Mouse (Mus musculus): ENCODE data around the gene Fxr2.

Gene Fxr2

DNA sequence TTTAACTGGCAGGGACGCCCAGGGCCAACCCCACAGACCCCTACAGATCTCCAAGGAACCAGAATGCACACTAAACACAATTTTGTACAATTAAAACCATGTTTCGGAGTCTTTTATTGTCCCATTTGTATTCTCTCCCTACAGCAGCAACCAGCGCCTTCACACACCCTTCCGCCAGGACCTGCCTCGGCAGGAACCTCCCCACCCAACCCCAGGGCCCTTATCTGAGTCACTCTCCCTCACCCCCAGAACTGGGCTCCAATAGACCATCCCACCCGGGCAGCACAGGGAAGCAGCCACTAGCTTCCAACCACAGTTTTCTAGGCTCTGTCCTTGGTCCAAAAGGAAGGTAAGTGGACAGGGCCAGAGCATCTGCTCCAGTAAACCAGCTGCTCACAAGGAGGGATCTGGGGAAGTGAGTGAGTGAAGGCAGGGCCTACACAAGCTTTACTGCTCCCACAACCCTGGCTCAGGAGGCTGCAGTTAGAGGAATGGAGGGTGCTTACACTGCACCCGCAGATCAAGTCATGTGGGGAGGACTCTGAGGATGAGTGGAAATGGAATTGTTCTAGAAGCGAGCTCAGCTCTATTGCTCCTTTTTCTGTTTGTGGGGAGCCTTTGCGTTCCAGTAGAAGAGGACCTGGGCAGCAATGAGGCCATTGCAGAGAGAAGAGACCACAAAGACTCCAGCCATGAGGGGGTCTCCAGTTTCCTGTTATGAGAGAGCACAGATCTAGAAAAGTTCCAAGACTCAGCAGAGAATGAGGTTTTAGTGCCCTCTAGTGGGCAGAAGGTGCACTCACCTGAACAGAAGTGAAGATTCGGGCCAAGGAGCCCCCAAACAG, 24.0 kb downstream of the Fxr2 start:
- no peaks in the 10 kb centered on the region for H3K27me3 ChIP-seq (ENCODE audit: insufficient read depth, low read length)
- peak; percentile 80 for TF ChIP-seq CTCF (conservative IDR thresholded peaks at IDR 0.05; ENCODE audit: low read length)
- TF ChIP-seq NANOG (IDR thresholded peaks at IDR 0.05; ENCODE audit: borderline replicate concordance, low read length), result no peak
- no peak for TF ChIP-seq POU5F1 (IDR thresholded peaks at IDR 0.05; ENCODE audit: borderline replicate concordance, low read length)
- H3K4me3 ChIP-seq (replicated peaks; ENCODE audit: low read length), result peak overlapping the region; percentile 84
- H3K9me3 ChIP-seq (ENCODE audit: low read length), result no peaks in the 10 kb centered on the region
- peaks cover 78% of the 10 kb centered on the region for H3K36me3 ChIP-seq (ENCODE audit: insufficient read depth, low read length)
- peaks cover 94% of the 10 kb centered on the region for H3K4me1 ChIP-seq (replicated peaks; ENCODE audit: low read depth, low read length)

DNA sequence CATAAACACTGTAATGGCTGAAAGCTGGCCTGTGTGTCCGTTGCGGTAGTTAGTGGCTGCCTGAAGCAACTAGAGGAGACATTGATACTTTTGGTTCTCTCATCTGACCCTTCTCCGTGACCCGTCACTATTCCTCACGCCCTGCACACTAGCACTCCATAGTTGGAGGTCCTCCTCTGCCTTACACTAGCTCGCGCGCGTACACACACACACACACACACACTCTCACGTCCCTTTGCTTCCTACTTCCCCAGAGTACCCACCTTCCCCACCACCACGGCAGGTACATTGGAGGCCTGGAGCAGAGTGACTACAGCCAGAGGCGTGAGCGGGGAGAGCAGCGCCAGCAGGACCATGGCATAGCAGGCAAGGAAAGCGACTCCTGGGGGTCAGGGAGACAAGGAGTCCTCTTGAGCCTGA, 24.7 kb downstream of the Fxr2 start:
- peaks cover 87% of the 10 kb centered on the region for H3K4me1 ChIP-seq (replicated peaks; ENCODE audit: low read depth, low read length)
- peaks cover 72% of the 10 kb centered on the region for H3K36me3 ChIP-seq (ENCODE audit: insufficient read depth, low read length)
- H3K9me3 ChIP-seq (ENCODE audit: low read length), result no peaks in the 10 kb centered on the region
- H3K4me3 ChIP-seq (replicated peaks; ENCODE audit: low read length), result peak overlapping the region; percentile 84
- TF ChIP-seq NANOG (IDR thresholded peaks at IDR 0.05; ENCODE audit: borderline replicate concordance, low read length), result no peak
- no peak for TF ChIP-seq POU5F1 (IDR thresholded peaks at IDR 0.05; ENCODE audit: borderline replicate concordance, low read length)
- no peak for TF ChIP-seq CTCF (conservative IDR thresholded peaks at IDR 0.05; ENCODE audit: low read length)
- H3K27me3 ChIP-seq (ENCODE audit: insufficient read depth, low read length), result no peaks in the 10 kb centered on the region

DNA sequence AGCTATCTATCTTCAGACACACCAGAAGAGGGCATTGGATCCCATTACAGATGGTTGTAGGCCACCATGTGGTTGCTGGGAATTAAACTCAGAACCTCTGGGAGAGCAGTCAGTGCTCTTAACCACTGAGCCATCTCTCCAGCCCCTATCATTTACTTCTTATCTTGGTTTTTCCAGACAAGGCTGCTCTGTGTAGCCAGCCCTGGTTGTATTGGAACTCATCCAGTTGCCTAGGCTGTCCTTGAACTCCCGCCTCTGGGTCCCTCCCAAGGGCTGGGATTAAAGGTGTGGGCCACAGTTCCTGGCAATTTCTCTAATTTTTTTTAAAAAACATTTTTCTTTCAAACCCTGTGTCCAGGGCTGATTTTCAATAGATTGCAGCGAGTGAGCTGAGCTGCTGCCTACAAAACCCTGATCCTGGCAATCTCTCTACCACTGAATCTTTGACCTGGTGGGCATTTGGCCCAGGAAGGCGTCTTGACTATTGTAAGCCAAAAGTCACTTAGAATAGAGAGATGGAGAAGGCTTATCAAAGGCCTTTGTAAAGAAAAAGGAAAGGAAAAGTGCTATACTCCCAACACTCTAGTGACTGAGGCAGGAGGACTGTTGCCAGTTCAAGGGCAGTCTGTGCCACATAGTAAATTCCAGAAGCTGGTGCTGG, 28.6 kb downstream of the Fxr2 start:
- TF ChIP-seq CTCF (conservative IDR thresholded peaks at IDR 0.05; ENCODE audit: low read length), result no peak
- TF ChIP-seq NANOG (IDR thresholded peaks at IDR 0.05; ENCODE audit: borderline replicate concordance, low read length), result no peak
- no peak for TF ChIP-seq POU5F1 (IDR thresholded peaks at IDR 0.05; ENCODE audit: borderline replicate concordance, low read length)
- Histone ChIP-seq H3K9me3 (ENCODE audit: low read length) (no peaks in the 10 kb centered on the region), H3K27me3 (ENCODE audit: insufficient read depth, low read length) (no peaks in the 10 kb centered on the region), H3K36me3 (ENCODE audit: insufficient read depth, low read length) (peaks cover 71% of the 10 kb centered on the region), H3K4me3 (replicated peaks; ENCODE audit: low read length) (peak overlapping the region; percentile 82), H3K4me1 (replicated peaks; ENCODE audit: low read depth, low read length) (peaks cover 85% of the 10 kb centered on the region)

- H3K4me1 ChIP-seq (replicated peaks; ENCODE audit: low read depth, low read length), result peaks cover 79% of the 10 kb centered on the region
- no peak for TF ChIP-seq CTCF (conservative IDR thresholded peaks at IDR 0.05; ENCODE audit: low read length)
- no peak for TF ChIP-seq NANOG (IDR thresholded peaks at IDR 0.05; ENCODE audit: borderline replicate concordance, low read length)
- no peak for TF ChIP-seq POU5F1 (IDR thresholded peaks at IDR 0.05; ENCODE audit: borderline replicate concordance, low read length)
- H3K27me3 ChIP-seq (ENCODE audit: insufficient read depth, low read length), result no peaks in the 10 kb centered on the region
- no peaks in the 10 kb centered on the region for H3K9me3 ChIP-seq (ENCODE audit: low read length)
- H3K4me3 ChIP-seq (replicated peaks; ENCODE audit: low read length), result peak within 1 kb of the TSS; percentile 82
- peaks cover 70% of the 10 kb centered on the region for H3K36me3 ChIP-seq (ENCODE audit: insufficient read depth, low read length)
Measured at GRCm38 (mm10) chr11:69662213-69662966, 29.6 kb downstream of the Fxr2 start, which contains the start of gene Mpdu1. Mpdu1 (minus strand) TSS chr11:69662642.

DNA sequence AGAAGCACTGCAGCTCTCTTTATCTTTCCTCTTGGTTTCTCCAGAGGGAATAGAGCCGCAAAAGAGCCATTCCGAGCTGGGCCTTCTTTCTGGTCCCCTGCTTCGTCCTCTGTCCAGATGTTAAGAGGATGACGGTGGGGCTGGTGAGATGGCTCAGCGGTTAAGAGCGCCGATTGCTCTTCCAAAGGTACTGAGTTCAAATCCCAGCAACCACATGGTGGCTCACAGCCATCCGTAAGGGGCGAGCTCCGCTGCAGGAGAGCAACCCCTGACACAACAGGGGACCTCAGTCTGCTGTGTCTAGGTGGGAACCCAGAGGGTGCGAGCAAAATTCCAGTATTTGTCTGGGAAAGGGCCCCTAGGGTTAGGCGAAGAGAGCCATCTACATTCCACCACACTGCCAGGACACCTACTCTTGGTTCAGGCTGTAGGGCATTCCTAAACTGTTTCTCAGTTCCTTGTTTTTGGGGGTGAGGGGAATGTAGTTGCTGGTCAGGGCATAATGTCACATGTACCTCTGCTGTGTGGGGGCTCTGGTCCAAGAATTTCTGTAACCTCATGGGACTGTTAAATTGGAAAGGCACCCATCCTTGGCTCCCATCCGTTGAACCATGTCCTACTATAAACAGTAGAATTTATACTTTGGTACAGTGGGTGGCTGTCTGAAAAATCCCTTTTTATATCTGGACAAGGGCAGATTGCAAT, 30.3 kb downstream of the Fxr2 start:
- no peak for TF ChIP-seq NANOG (IDR thresholded peaks at IDR 0.05; ENCODE audit: borderline replicate concordance, low read length)
- no peak for TF ChIP-seq CTCF (conservative IDR thresholded peaks at IDR 0.05; ENCODE audit: low read length)
- no peak for TF ChIP-seq POU5F1 (IDR thresholded peaks at IDR 0.05; ENCODE audit: borderline replicate concordance, low read length)
- Histone ChIP-seq H3K4me3 (replicated peaks; ENCODE audit: low read length) (peak overlapping the region; percentile 82), H3K36me3 (ENCODE audit: insufficient read depth, low read length) (peaks cover 70% of the 10 kb centered on the region), H3K4me1 (replicated peaks; ENCODE audit: low read depth, low read length) (peaks cover 79% of the 10 kb centered on the region), H3K27me3 (ENCODE audit: insufficient read depth, low read length) (no peaks in the 10 kb centered on the region), H3K9me3 (ENCODE audit: low read length) (no peaks in the 10 kb centered on the region)

GRCm38 (mm10) chr11:69663795-69664194, 31.0 kb downstream of the Fxr2 start:
- Histone ChIP-seq H3K27me3 (ENCODE audit: insufficient read depth, low read length) (no peaks in the 10 kb centered on the region), H3K9me3 (ENCODE audit: low read length) (no peaks in the 10 kb centered on the region)
- no peak for TF ChIP-seq CTCF (conservative IDR thresholded peaks at IDR 0.05; ENCODE audit: low read length)
- no peak for TF ChIP-seq POU5F1 (IDR thresholded peaks at IDR 0.05; ENCODE audit: borderline replicate concordance, low read length)
- no peak for TF ChIP-seq NANOG (IDR thresholded peaks at IDR 0.05; ENCODE audit: borderline replicate concordance, low read length)

GRCm38 (mm10) chr11:69664841-69665240, 32.1 kb downstream of the Fxr2 start:
- Histone ChIP-seq H3K4me1 (replicated peaks; ENCODE audit: low read depth, low read length) (peaks cover 80% of the 10 kb centered on the region), H3K27me3 (ENCODE audit: insufficient read depth, low read length) (no peaks in the 10 kb centered on the region), H3K36me3 (ENCODE audit: insufficient read depth, low read length) (peaks cover 70% of the 10 kb centered on the region), H3K9me3 (ENCODE audit: low read length) (no peaks in the 10 kb centered on the region), H3K4me3 (replicated peaks; ENCODE audit: low read length) (0 out of 2 replicates have a peak overlapping the region, but pooled peaks have one; percentile 82)
- TF ChIP-seq POU5F1 (IDR thresholded peaks at IDR 0.05; ENCODE audit: borderline replicate concordance, low read length) (no peak), NANOG (IDR thresholded peaks at IDR 0.05; ENCODE audit: borderline replicate concordance, low read length) (no peak), CTCF (conservative IDR thresholded peaks at IDR 0.05; ENCODE audit: low read length) (no peak)

More at GRCm38 (mm10) chr11:69663795-69664194, 31.0 kb downstream of the Fxr2 start:
- H3K4me3 ChIP-seq (replicated peaks; ENCODE audit: low read length), result peak overlapping the region; percentile 82
- peaks cover 70% of the 10 kb centered on the region for H3K36me3 ChIP-seq (ENCODE audit: insufficient read depth, low read length)
- H3K4me1 ChIP-seq (replicated peaks; ENCODE audit: low read depth, low read length), result peaks cover 79% of the 10 kb centered on the region

Measured in E14TG2a.4 (cell line).